Mouse (Mus musculus): ENCODE measurements around the gene Gm2042.
"Not testable (repeated sequence)": the region's sequence is repeated elsewhere in the genome, so short reads cannot be mapped to it uniquely, and the experiment has no call there.

GRCm38 (mm10) chr12:87984000-87984399 lies 30.1 kb downstream of the Gm2042 start:
- TF ChIP-seq CTCF (IDR thresholded peaks at IDR 0.05; ENCODE audit: low read depth), result 0 out of 2 replicates have a peak, but pooled peaks have one; percentile 6
- not testable (repeated sequence) for TF ChIP-seq EP300 (IDR thresholded peaks at IDR 0.05; ENCODE audit: low read depth)

Measured in liver, postnatal 0 days (tissue).